Mouse (Mus musculus) erythroblast, embryonic 14.5 days (primary cell): ENCODE data around the gene Sh2b2.

Experiments used
- GATA1 ChIP-seq: IDR thresholded peaks from 2 replicates; pipeline ENCODE4 v1.6.1; 2012; ENCODE audit warnings: low read length, inconsistent platforms, mixed read lengths
- TAL1 ChIP-seq: IDR thresholded peaks from 3 replicates; pipeline ENCODE4 v1.6.1; 2012; ENCODE audit warnings: low read length, inconsistent platforms, mixed read lengths

- TF ChIP-seq GATA1 (no peak), TAL1 (no peak)
Measured at GRCm38 (mm10) chr5:136258919-136259318, 12.6 kb upstream of the Sh2b2 start.
